Mouse (Mus musculus): Measurements from ENCODE around the gene Ephb2.

The Ephb2 gene

GRCm38 (mm10) chr4:136731761-136732160 lies 104.0 kb downstream of the Ephb2 start:
- DNase-seq (ENCODE audit: low read depth) = no peak

- DNase-seq (ENCODE audit: low read depth) = no peak
Measured at GRCm38 (mm10) chr4:136731008-136731609, 104.7 kb downstream of the Ephb2 start.

GRCm38 (mm10) chr4:136730501-136730900 lies 105.3 kb downstream of the Ephb2 start:
- no peak for DNase-seq (ENCODE audit: low read depth)

DNA sequence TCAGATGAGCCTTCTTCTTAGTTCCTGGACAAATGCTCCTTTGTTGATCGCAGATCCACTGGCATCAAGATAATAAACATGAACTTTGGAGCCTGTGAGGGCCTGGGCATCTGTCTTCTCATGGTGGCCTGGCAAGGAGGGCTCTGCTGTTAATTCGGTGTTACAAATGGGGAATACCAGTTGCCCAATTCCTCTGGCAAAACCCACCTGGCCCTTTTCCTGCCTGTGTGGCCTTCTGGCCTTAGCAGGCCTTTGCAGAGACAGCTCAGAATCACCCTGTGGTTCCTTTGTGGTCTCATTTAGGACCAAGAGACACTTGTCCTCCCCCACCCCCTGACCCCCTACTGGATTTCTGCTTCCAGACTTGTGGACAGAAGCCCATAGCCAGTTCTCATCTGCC lies 106.2 kb downstream of the Ephb2 start:
- DNase-seq (ENCODE audit: low read depth) = no peak

DNA sequence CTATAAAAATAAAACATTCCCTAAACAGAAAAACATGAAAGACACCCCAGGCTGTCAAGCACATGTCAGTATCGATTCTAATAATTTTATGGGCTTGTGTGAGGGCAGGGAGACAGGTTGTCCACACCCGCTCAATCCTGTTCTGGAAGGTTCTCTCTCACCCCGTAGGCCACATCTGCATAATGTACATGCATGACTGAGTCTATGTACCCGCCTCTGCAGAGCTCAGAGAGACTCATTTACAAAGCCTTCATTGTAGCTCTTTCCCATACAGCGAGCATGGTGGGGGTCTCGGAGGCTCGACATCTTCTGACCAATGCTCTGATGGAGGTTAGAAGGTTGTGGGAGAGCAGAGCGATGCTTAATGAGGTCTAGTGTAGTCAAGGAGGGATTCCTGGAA lies 108.8 kb downstream of the Ephb2 start:
- no peak for DNase-seq (ENCODE audit: low read depth)

DNA sequence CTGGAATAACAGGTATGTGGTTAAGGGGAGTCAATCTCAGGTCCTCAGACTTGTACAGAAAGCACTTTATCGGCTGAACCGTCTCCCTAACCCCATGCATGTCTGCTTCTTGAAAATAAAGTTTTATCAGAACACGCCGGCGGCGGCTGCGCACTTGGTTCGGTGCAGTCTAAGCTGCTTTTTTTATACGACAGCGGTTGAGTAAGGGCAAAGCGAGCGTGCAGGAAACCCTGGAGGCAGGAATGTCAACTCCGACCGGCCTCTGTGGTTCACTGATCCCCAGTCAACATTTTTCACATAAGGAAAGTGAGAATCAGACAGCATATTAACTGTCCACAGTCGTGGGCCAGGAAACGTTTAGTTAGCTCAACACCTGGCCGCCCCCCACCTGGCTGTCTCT lies 111.1 kb downstream of the Ephb2 start:
- no peak for DNase-seq (ENCODE audit: low read depth)

GRCm38 (mm10) chr4:136722361-136723082 lies 113.3 kb downstream of the Ephb2 start:
- DNase-seq (ENCODE audit: low read depth) = peak; percentile 56

- no peak for DNase-seq (ENCODE audit: low read depth)
Measured at GRCm38 (mm10) chr4:136721937-136722336, 113.9 kb downstream of the Ephb2 start.

GRCm38 (mm10) chr4:136720025-136720424 lies 115.8 kb downstream of the Ephb2 start:
- DNase-seq (ENCODE audit: low read depth) = no peak

- peak; percentile 34 for DNase-seq (ENCODE audit: low read depth)
Measured at GRCm38 (mm10) chr4:136718193-136718986, 117.4 kb downstream of the Ephb2 start.

DNA sequence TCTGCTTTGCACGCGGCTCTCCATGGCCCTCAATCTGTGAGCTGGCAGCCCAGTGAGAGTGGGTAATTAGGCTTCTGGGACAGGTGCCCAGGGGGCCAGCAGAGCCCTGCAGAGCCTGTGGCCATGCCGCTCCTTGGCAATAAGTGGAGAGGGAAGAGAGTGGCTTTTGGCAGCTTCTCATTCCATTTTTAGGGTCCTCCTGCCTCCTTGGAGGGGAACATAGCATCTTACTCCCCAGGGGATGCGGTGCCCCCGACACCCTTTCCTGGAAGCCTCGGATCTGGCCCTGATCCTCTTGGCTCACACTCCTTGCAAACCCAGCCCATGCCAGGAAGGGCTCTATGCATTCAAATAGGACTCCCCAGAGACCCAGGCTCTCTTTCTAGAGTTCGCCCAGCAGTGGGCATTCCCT lies 119.2 kb downstream of the Ephb2 start:
- DNase-seq (ENCODE audit: low read depth) = no peak

DNA sequence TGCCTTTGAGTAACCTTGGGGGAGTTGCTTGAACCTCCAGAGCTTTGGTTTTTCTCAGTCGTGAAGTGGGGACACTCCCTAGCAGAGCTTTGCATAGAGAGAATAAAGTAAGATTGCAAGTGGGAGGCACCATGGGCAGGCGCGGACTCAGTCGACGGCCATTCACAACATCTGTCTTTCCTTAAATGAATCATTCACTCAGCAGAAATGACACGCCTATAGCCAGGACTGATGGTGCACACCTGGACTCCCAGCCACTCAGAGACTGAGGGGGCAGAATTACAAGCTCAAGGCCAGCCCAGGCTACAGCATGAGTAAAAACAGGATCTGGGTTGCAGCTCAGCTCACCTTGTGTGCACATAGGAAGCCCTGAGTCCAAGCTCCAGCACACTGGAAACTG lies 121.3 kb downstream of the Ephb2 start:
- DNase-seq (ENCODE audit: low read depth) = no peak

DNA sequence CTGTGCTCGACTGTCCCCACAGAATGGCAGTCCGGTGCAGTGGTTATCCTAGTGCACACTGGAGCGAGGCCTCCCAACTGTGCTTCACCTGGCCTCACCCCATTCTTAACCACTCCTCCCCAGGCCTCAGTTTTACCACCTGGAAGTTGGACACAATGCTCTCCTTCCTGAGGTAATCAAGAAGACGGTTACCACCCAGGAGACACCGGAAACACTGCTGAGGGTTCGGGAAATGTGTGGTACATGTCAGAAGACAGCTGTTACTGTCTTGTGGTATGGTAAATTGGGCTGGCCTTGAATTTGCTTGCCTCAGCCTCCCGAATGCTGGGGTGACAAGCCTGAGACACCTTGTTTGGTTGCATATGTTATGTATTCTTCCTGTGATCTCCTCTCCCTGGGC lies 121.9 kb downstream of the Ephb2 start:
- no peak for DNase-seq (ENCODE audit: low read depth)

DNA sequence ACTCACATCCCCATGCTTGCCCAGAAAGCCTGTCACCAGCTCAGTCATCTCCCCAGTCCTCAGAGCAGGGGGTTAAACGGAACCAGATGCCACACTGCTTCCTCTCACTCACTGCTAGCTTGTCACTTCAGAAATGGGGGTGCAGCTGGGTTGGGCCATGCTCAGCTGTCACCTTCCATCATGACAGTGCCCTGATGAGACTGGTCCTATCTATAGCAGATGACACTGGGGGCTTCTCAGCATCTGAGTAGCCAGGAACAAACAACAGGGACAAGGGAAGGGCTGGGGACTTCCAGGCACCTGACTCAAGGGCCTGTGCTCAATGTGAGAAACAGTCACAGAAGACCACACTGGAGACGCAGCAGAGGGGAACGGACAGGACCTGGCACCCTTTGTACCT lies 122.4 kb downstream of the Ephb2 start:
- peak; percentile 16 for DNase-seq (ENCODE audit: low read depth)

DNA sequence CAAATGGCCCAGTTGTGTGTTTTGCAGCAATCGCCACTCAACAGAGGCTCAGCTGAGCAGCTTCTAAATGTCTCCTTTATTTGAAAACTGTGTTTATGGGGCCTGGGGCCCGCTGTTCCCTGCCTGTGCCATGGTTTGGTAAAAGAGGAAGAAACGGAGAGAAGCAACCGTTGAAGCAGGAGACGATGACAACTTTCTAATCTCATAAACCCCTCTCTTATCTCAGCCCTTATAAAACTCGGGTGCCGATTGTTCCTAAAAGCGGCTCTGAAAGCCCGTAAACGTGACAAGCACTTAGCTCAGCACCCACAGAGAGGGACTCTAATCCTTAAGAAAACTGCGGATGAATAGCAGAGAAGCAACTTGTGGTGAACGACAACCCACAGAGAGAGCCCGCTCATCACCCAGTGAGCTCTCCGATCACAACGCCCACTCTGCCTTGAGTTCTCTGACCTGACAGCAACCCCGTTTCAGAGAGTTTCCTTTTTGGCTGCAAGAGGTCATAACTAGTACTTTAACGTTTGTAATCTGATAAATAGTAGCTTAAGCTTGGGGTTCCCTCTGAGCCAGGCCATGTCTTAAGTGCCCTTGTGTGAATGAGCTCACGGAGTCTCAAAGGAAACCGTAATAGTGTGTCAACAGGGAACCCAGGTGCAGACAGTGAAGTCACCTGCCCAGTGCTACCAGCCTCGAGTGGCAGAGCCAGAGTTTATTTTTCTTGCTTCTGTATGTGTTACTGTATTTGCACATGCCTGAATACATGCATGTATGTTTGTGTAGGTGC lies 123.6 kb downstream of the Ephb2 start:
- DNase-seq (ENCODE audit: low read depth) = no peak

- DNase-seq (ENCODE audit: low read depth) = no peak
Measured at GRCm38 (mm10) chr4:136710345-136710744, 125.4 kb downstream of the Ephb2 start.

DNA sequence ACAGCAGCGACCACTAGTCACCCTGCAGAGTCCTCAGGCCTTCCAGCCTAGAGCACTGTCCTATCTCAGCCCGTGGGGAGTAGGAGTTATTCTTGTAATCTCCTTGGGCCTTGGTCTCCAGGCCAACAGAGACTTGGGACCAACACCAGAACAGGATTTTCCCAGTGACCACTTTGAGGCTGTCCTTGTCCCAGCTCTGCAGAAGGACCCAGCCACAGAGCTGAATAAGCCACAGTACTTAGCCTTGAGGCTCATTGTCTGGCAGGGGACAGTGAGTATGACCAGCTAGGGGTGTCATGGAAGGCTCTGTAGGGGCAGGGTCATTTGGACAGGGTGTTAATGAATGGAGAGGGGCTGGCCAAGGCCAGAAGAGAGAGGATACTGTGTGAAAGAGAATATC lies 126.8 kb downstream of the Ephb2 start:
- DNase-seq (ENCODE audit: low read depth) = no peak

DNA sequence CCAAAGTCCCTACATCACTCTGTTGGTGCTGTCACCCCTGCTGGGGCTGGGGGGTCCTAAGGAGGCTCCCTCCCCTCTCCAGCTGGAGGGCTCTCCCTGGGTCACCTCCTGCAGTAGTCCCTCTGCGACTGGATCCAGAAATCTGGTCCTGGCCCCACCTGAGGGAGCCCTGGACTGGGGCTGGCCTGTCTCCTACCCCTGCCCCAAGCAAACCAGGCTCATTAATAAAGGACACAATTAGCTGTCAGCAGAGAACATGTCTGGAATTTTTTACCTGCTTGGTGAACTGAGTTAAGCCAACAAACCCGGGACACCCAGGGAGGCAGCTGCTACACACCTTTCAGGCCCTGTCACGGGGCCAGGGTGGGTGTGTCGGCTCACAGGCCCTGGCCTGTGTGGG lies 129.1 kb downstream of the Ephb2 start:
- DNase-seq (ENCODE audit: low read depth) = no peak

DNA sequence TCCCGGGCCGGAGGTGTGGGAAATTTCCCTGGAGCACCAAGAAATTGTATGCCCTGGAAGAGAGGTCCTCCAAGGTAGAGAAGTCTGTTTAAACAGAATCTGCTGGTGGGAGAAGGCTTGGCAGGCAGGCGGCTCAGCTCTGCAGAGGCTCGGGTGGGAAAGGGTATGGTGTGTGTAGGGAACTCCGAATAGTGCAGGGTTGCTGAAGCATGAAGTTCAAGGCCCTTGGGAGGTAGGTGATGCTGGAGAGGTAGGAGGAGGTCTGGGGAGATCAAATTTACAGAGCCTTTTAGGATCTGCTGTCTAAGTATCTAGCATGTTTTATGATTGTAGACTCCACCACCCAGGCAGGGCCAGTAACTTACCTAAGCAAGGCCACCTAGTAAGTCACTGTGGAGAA lies 130.7 kb downstream of the Ephb2 start:
- DNase-seq (ENCODE audit: low read depth) = no peak

GRCm38 (mm10) chr4:136704551-136704950 lies 131.2 kb downstream of the Ephb2 start:
- no peak for DNase-seq (ENCODE audit: low read depth)

GRCm38 (mm10) chr4:136703351-136703750 lies 132.4 kb downstream of the Ephb2 start:
- DNase-seq (ENCODE audit: low read depth) = no peak

DNA sequence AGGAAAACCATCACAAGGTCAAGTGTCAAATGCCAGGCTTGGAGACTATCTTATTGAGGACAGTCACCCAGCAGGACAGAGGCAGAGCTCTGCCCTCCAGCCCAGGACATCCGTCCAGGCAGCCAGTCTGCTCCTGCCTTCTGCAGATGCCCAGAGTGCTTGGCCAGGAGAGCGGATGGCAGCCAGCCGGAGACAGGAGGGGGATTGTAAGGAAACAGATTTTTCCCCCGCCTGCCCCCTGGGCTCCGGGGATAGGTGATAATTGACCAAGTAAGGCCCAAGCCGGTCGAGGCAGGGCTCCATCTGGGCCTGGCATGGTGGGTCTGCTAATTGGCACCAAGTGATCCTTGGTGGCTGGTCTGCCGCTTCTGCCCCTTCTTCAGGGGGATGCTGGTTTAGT lies 133.3 kb downstream of the Ephb2 start:
- no peak for DNase-seq (ENCODE audit: low read depth)
